ENCODE assay signal across 12 mouse cellular contexts in the genomic region with DNA sequence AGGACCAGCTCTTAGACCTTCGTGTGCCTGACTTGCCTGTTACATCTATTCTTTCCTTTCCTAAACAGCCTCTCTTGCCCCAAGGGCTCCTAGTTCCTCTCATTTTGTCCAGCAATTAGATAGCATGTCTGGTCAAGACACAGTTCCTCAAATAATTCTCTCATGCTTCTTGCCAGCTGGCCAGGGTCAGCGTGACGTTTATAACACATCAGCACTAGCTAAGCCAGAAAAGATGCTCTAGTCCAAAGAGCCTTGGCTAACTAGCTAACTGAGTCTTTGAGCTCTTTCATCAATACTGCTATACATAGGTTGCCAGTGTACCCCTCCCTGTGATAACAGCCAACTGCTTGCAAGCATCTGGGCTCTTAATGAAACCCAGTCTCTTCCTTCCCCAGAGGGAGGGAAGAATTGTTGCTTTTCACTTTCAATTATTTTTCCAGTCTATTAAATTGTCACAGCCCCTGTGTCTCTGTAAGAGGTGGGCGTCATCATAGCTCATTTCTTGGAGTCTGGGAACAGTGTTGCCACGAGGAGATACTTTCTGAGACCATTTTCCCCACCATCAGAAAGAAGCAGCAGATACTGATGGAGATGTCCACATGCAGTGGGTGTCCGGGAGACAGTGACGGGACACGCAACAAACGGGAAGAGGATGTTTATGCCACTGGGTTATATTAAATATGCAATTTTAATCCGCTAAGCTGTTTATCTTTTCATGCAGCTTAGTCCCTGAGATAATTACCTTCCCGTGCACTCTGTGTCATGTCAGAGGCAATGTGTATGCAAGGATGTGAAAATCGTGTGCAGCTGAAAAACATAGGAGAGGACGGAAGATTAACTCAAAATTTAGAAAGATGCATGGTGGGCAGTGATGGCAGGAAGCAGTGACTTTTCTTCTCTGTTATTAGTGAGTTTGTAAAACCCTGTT.
DNase-seq lines count a peak whose midpoint lies in the region; ATAC-seq and TF ChIP-seq lines count a peak whose summit lies in the region.
"Had no signal": no experiment of that assay in that cellular context is flagged by ENCODE, and none has a peak within 500 bp of the region (broad histone marks: within the 10 kb centered on the region; RNA-seq: fewer than 3 reads in every experiment).

No protein-coding gene starts in this region.

- 68% methylated on average over 13 of the region's 13 CpGs for WGBS in forebrain, embryonic 15.5 days
- WGBS in forebrain, embryonic 13.5 days = 72% methylated on average over 13 of the region's 13 CpGs
- 46% methylated on average over 13 of the region's 13 CpGs for WGBS in lung, postnatal 0 days
- WGBS in neural tube, embryonic 15.5 days = 53% methylated on average over 13 of the region's 13 CpGs

- H3K4me3 ChIP-seq in forebrain, embryonic 15.5 days = no peak overlapping the region
- no peak overlapping the region for H3K4me3 ChIP-seq in forebrain, embryonic 13.5 days
- no peak overlapping the region for H3K4me3 ChIP-seq in lung, postnatal 0 days (ENCODE audit: low read depth, low read length)
- H3K4me3 ChIP-seq in neural tube, embryonic 15.5 days (replicated peaks) = no peak overlapping the region
- H3K4me3 ChIP-seq: erythroblast, embryonic 14.5 days had no signal

- TF ChIP-seq CTCF in lung, postnatal 0 days (IDR thresholded peaks at IDR 0.05) = no peak

- intact Hi-C loops in heart, postnatal 25 days (cut with DNase I) = no loop called here

- H3K4me2 ChIP-seq in forebrain, embryonic 15.5 days (replicated peaks) = no peak overlapping the region
- no peak overlapping the region for H3K4me2 ChIP-seq in forebrain, embryonic 13.5 days
- H3K4me2 ChIP-seq in lung, postnatal 0 days (replicated peaks; ENCODE audit: low read depth, low read length) = no peak overlapping the region
- no peak overlapping the region for H3K4me2 ChIP-seq in neural tube, embryonic 15.5 days

- H3K27ac ChIP-seq in forebrain, embryonic 15.5 days (replicated peaks) = no peak overlapping the region
- no peak overlapping the region for H3K27ac ChIP-seq in forebrain, embryonic 13.5 days
- no peak overlapping the region for H3K27ac ChIP-seq in lung, postnatal 0 days (ENCODE audit: low read length)
- H3K27ac ChIP-seq in neural tube, embryonic 15.5 days (replicated peaks) = 0 out of 2 replicates have a peak overlapping the region, but pooled peaks have one; percentile 18
- H3K27ac ChIP-seq: stomach, postnatal 0 days had no signal

- H3K9ac ChIP-seq in forebrain, embryonic 15.5 days (replicated peaks) = no peak overlapping the region
- no peak overlapping the region for H3K9ac ChIP-seq in forebrain, embryonic 13.5 days
- no peak overlapping the region for H3K9ac ChIP-seq in lung, postnatal 0 days (replicated peaks; ENCODE audit: low read depth)
- no peak overlapping the region for H3K9ac ChIP-seq in neural tube, embryonic 15.5 days (replicated peaks)

- H3K4me1 ChIP-seq in forebrain, embryonic 15.5 days = 0 out of 2 replicates have a peak, but pooled peaks cover 4% of the 10 kb centered on the region
- H3K4me1 ChIP-seq in forebrain, embryonic 13.5 days = no peaks in the 10 kb centered on the region
- no peaks in the 10 kb centered on the region for H3K4me1 ChIP-seq in lung, postnatal 0 days (ENCODE audit: insufficient read depth, low read depth, low read length)
- H3K4me1 ChIP-seq in neural tube, embryonic 15.5 days = peaks cover 6% of the 10 kb centered on the region

- TF ChIP-seq EP300 in lung, postnatal 0 days (IDR thresholded peaks at IDR 0.05) = no peak

- H3K27me3 ChIP-seq in forebrain, embryonic 15.5 days = no peaks in the 10 kb centered on the region
- H3K27me3 ChIP-seq in forebrain, embryonic 13.5 days = no peaks in the 10 kb centered on the region
- no peaks in the 10 kb centered on the region for H3K27me3 ChIP-seq in lung, postnatal 0 days (replicated peaks; ENCODE audit: insufficient read depth, low read length)
- no peaks in the 10 kb centered on the region for H3K27me3 ChIP-seq in neural tube, embryonic 15.5 days (replicated peaks)

- DNase-seq in lung, adult 18-20 months = peak; percentile 9 to 29
- no peak for DNase-seq in lung, postnatal 0 days (ENCODE audit: low spot score)
- peak; percentile 45 for DNase-seq in heart, postnatal 25 days (ENCODE audit: low spot score)
- no peak for DNase-seq in frontal cortex, adult 2 months (ENCODE audit: extremely low spot score in 1 of 2, low spot score in 1 of 2)
- DNase-seq: kidney, adult 8-10 months; right cerebral cortex, postnatal 25 days had no signal

- no peaks in the 10 kb centered on the region for H3K36me3 ChIP-seq in forebrain, embryonic 15.5 days
- no peaks in the 10 kb centered on the region for H3K36me3 ChIP-seq in forebrain, embryonic 13.5 days (ENCODE audit: poor library complexity, severe bottlenecking)
- H3K36me3 ChIP-seq in lung, postnatal 0 days (ENCODE audit: insufficient read depth, low read length) = no peaks in the 10 kb centered on the region
- H3K36me3 ChIP-seq in neural tube, embryonic 15.5 days = no peaks in the 10 kb centered on the region

- H3K9me3 ChIP-seq in forebrain, embryonic 15.5 days = no peaks in the 10 kb centered on the region
- no peaks in the 10 kb centered on the region for H3K9me3 ChIP-seq in forebrain, embryonic 13.5 days (replicated peaks)
- H3K9me3 ChIP-seq in lung, postnatal 0 days (ENCODE audit: low read length) = no peaks in the 10 kb centered on the region
- no peaks in the 10 kb centered on the region for H3K9me3 ChIP-seq in neural tube, embryonic 15.5 days (replicated peaks)

- 0 out of 2 replicates have a peak, but pooled peaks have one; percentile 32 for ATAC-seq in forebrain, embryonic 15.5 days (replicated peaks)
- no peak for ATAC-seq in forebrain, embryonic 13.5 days
- no peak for ATAC-seq in lung, postnatal 0 days
- ATAC-seq in neural tube, embryonic 15.5 days (ENCODE audit: low FRiP score) = no peak
- ATAC-seq in megakaryocyte, adult 5-6 weeks (ENCODE audit: poor library complexity, severe bottlenecking) = no peak

Comparison
In these comparisons a context has a peak if more than half of its experiments do, and no peak if none do; other contexts are left out.
1. DNase-seq: peak in lung, adult 18-20 months (2 of 2) and heart, postnatal 25 days (single experiment); none in lung, postnatal 0 days (single experiment) and frontal cortex, adult 2 months (0 of 2).